Mouse (Mus musculus) kidney, adult 18-20 months (tissue): Measurements from ENCODE around the gene Ulk4.

Experiments used
- DNase-seq: peaks from one replicate; pipeline ENCODE4 v3.0.0; 2021

Ulk4 gene

GRCm38 (mm10) chr9:121299223-121299755 is 22.3 kb upstream of the Ulk4 start:
- DNase-seq: no peak

DNA sequence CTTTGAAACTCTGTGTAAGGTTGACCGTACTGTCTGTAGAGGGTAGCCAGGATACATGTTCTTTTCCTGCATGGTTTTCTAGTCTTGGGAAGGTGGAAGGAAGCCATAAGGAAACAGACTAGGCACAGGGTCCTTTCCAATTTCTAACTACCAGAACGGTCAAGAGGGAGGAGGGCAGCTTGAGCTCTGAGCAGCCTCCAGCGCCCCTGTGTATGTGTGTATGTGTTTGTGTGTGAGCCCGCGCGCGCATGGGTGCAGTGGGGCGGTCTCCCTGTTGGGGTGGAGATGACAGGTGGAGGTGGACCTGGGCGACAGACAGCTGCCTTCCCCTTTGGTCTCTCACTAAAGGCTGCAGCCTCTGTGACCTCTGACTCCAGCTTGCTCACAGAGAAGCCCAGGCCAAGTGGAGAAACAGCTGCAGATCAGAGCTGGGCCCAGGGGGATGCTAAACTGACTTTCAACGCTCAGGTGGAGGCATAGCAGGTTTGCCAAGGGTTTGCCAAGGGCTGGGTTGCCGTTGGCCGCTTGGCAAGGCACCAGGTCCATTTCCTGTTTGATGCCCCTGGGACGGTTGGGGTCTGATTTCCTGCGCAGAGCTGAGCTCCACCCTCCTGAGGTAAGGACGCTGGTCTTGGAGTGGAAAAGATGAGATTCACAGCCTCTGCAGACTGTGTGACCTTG is 21.6 kb upstream of the Ulk4 start:
- peak; percentile 52 for DNase-seq

GRCm38 (mm10) chr9:121298065-121298398 is 21.0 kb upstream of the Ulk4 start:
- DNase-seq: no peak

DNA sequence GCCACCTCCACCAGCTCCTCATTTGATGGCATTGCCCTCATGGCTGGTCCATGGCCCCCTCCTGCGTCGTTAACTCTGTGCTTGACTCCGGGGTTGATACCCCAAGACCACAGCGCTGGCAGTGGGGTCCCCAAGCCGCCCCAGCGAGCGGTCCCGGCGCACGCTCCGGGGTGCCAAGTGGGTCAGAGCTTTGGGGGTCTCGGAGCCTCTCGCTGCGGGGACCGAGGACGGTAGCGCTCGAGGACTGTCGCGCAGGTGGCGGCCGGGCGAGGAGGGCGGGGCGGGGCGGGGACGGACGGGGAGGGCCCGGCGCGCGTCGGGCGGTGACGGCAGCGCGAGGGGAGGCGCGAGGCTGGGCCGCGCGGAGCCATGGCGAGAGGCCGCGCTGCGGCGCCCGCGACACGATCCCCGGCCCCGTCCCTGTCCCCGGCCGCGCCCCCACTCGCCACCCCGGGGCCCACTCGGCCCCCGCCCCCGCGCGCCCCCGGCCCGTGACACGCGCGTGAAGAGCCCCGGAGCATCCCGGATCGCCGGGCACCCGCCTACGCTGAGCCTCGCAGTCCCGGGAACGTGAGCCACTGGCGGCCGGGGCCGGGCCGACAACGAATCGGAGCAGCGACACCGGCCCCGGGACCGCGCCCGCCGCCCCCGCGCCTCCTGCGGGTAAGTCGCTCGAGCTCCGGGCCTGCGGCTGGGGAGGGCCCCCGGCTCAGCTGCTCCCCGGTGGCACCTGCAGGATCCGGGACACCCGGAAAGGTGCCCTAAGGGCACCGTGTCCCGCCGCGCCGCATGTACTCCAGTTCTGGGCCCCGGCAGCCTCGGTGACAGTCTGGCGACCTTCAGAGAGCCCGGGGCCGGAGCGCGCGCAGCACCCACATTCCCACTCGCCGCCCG is 20.4 kb upstream of the Ulk4 start, which contains the start of gene Trak1:
Trak1 (plus strand) TSS at position 332 of the 894 bp plus-strand sequence.
- peak; percentile 78 for DNase-seq

- DNase-seq: no peak
Measured at GRCm38 (mm10) chr9:121295221-121295620, 18.2 kb upstream of the Ulk4 start.

DNA sequence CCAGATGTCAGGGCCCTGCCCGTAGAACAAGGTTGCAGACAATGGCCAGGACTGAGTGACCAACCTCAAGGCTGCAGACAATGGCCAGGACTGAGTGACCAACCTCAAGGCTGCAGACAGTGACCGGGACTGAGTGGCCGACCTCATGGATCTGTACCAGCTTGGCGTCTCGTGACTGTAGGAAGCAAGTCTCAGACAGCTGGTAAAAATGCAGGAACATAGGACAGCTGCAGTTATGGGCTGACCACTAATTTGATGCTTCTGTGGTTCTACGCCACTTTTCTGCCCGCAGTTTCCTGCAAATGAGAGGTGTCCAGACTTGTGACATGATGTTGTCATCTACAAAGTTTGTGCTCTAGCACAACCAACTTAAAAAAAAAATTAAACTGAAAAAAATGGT is 16.2 kb upstream of the Ulk4 start:
- no peak for DNase-seq

DNA sequence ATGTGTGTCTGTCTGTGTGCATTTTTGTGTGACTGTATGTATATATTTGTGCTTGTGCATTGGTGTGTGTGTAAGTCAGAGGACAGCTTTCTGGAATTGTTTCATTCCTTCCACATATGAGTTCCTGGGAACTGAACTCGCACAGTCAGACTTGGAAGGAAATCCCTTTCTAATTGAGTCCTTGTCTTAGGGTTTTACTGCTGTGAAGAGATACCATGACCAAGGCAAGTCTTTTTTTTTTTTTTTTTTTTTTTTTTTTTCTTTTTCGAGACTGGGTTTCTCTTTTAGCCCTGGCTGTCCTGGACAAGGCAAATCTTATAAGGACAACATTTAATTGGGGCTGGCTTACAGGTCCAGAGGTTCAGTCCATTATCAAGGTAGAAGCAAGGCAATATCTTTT is 14.3 kb upstream of the Ulk4 start:
- DNase-seq: no peak

DNA sequence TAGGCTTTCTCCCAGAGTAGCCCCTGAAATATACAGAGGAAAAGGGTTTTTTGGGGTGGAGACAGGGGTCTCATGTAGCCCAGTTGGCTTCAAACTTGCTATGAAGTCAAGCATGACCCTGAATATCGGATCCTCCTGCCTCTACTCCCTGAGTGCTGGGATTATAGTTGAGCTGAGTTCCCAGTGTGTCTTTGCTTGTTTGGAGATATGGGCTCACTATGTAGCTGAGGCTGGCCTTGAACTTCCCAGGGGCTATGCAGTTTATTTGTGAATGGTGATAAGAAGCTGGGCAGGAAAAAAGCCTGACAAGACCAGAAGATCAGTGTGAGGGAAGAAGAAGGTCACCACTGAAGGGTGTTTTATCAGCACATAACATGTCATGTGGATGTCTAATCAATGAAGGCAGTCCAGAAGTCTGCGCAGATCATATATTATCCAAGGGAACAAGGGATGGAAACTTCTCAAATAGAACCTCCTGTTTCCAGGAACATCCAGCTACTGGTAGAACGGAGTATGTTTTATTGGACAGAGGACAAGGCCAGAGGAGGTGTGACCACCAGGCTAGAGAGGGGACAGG is 9.4 kb upstream of the Ulk4 start:
- DNase-seq: no peak

DNA sequence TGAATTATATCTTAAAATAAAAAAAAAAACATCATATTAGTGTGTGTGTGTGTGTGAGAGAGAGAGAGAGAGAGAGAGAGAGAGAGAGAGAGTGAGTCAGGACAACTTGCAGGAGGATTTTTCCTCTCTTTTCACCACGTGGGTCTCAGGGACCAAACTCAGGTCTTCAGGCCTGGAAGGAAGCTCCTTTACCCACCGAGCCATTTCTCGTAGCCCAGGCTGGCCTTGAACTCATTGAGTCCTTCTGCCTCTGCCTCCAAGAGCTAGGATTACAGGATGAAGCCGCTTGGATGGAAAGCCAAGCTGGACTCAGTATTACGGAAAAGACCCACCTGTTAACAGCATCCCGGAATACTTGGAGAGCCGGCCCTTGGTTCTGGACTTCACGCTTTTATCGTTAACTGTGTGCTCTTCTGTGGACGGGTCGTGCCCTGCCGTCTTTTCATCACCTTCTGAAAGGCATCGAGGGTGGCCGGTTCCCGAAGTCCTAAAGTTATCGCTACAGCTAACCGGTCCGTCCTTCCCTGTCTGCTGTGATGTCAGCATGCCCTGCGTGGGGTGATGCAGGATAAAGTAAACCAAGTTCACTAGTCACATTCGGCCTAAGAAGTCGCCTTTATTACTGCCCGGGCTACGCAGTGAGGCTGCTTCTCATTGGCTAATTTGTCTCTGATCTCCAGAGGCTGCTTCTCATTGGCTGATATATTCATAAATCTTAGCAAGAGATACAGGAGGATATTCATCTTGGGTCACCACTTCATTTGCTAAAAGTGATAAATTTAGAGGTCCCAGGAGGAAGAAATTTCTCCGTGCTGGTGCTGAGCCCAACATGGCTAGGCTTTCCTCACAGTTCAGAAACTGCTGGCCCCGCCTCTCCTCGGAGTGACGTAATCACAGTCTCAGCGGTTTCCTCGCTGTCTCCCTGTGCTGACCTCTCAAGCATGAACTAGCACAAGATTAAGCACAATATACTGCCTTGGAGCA is 8.6 kb upstream of the Ulk4 start:
- peak; percentile 86 for DNase-seq

- peak; percentile 32 for DNase-seq
Measured at GRCm38 (mm10) chr9:121284422-121284821, 7.4 kb upstream of the Ulk4 start.

GRCm38 (mm10) chr9:121283620-121284185 is 6.7 kb upstream of the Ulk4 start:
- DNase-seq: no peak

- no peak for DNase-seq
Measured at GRCm38 (mm10) chr9:121281891-121282290, 4.9 kb upstream of the Ulk4 start.

GRCm38 (mm10) chr9:121279216-121279615 is 2.2 kb upstream of the Ulk4 start:
- no peak for DNase-seq

GRCm38 (mm10) chr9:121276745-121277117 is 266 bp downstream of the Ulk4 start:
- no peak for DNase-seq

GRCm38 (mm10) chr9:121271561-121271960 is 5.4 kb downstream of the Ulk4 start:
- no peak for DNase-seq

GRCm38 (mm10) chr9:121271149-121271548 is 5.8 kb downstream of the Ulk4 start:
- no peak for DNase-seq

DNA sequence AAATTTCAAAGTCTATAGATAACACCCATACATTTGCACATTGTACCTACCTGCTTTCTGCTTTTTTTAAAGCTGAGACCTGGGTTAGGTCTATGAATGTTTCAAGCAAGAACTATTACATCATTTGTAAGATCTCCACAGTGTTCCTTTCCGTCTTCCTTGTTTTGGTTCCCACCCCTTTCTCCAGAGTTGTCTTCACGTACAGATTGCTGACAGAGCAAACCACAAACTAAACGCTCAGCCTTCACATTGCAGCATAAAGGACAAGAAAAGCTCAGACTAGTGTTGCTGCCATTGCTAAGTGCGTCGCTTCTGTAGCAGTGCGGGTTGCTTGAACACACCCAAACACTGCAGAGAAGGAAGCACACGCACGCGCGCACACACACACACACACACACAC is 11.7 kb downstream of the Ulk4 start:
- DNase-seq: no peak

DNA sequence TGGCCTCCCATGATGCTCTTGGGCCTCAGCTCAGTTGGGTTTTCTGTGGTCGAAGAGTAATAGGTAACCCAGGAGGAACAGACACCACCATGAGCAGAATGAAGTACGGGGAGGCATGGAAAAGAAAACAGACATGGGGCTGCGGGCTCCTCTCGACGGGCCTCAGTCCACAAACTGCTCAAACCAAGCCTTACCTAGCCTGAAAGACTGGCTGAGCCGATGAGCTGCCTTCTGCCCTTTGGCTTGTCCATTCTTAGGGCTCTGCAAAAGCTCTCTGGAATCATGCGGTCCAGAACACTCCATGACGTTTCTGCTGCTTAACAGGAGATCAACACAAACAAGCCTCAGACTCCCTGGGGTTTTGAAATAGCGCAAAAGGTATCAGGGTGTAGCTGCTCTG is 19.9 kb downstream of the Ulk4 start:
- no peak for DNase-seq

DNA sequence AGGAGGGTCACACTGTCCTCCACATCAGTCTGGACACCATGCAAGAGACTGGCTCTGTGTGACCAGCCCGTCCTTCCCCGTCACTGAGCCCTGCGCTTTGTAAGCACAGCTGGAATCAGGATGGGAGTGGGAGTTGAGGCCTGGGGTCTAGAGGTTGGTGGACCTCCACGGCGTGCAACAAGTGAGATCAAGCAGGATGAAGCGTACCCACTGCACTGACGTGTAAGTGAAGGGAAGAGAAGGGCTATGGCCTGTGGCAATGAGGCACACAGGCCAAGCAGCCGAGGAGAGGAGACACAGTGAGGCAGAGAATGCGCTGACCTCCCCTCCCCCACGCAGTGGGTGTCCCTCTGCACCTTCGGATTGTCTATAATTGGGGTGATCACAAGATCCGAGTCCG is 22.2 kb downstream of the Ulk4 start:
- no peak for DNase-seq

DNA sequence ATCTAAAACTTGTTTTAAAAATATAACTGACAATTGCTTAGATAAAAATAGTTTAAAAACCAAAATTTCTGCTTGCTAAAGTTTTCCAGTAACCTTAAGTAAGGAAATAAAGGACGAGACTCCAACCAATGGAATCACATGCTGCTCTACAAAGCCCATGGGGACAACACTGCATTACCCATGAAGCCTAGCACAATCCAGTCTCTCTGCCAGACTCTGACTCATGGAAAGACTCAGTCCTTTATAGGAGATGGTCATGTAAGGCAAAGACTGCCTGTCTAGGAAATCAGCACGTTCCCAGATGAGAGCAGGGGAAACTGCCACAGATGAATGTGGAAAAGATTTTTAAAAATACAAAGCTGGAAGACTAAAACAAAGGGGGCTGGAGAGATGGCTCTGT is 23.0 kb downstream of the Ulk4 start:
- DNase-seq: no peak

- DNase-seq: peak; percentile 1
Measured at GRCm38 (mm10) chr9:121250854-121251253, 26.1 kb downstream of the Ulk4 start.

GRCm38 (mm10) chr9:121249805-121250204 is 27.2 kb downstream of the Ulk4 start:
- peak; percentile 2 for DNase-seq
